Mouse (Mus musculus): Measurements from ENCODE around the gene Fem1b.

- TF ChIP-seq POLR2A (IDR thresholded peaks at IDR 0.05; ENCODE audit: low read depth, low read length), result no peak; the same call in 1 of the 2 replicates
- no peak for TF ChIP-seq CTCF (IDR thresholded peaks at IDR 0.05; ENCODE audit: extremely low read depth, insufficient read length, insufficient replicate concordance, low read depth, low read length)
Observed at GRCm38 (mm10) chr9:62811516-62812121, at the start of gene Fem1b.
